Mouse (Mus musculus) liver, embryonic 16.5 days (tissue): ENCODE results near the gene Baiap2l1. TPM values are rescaled to one million over a fixed set of nuclear protein-coding genes. Genes with fewer than 3 reads are reported as not detected.

ENCODE experiments used
- ATAC-seq: fragments of 200-750 bp; cut with Nextera tagmentation; 2 replicates; pipeline ENCODE4 v1.8.0; 2017; ENCODE audit warnings: low read depth, mild to moderate bottlenecking, moderate number of reproducible peaks, moderate library complexity
- H3K27ac ChIP-seq: fragments of 300-500 bp; sonication (generic); 2 replicates; pipeline ENCODE4 v1.5.1; 2014; ENCODE audit warnings: mild to moderate bottlenecking, low read length
- H3K27me3 ChIP-seq: fragments of 300-500 bp; sonication (generic); 2 replicates; pipeline ENCODE4 v1.6.1; 2014; ENCODE audit warnings: low read depth, low read length, mixed read lengths; ENCODE audit not compliant: control insufficient read depth, insufficient read depth
- H3K36me3 ChIP-seq: fragments of 300-500 bp; sonication (generic); 2 replicates; pipeline ENCODE4 v1.6.1; 2014; ENCODE audit warnings: mild to moderate bottlenecking; ENCODE audit not compliant: control insufficient read depth, insufficient read depth
- H3K4me1 ChIP-seq: fragments of 300-500 bp; sonication (generic); 2 replicates; pipeline ENCODE4 v1.6.1; 2014; ENCODE audit warnings: low read depth, low read length, mixed read lengths; ENCODE audit not compliant: control insufficient read depth
- H3K4me2 ChIP-seq: fragments of 300-500 bp; sonication (generic); 2 replicates; pipeline ENCODE4 v1.6.1; 2014; ENCODE audit warnings: low read depth, low read length, mixed read lengths
- H3K4me3 ChIP-seq: fragments of 300-500 bp; sonication (generic); 2 replicates; pipeline ENCODE4 v1.5.1; 2014; ENCODE audit warnings: low read depth, mild to moderate bottlenecking, low read length
- H3K9ac ChIP-seq: fragments of 300-500 bp; sonication (generic); 2 replicates; pipeline ENCODE4 v1.6.1; 2014; ENCODE audit warnings: low read depth, low read length
- H3K9me3 ChIP-seq: fragments of 300-500 bp; sonication (generic); replicated peaks from 2 replicates; pipeline ENCODE4 v1.6.1; 2016; ENCODE audit warnings: low read length; ENCODE audit not compliant: control insufficient read depth
- WGBS: fragments of 180-500 bp; shearing (Covaris S2); extraction: QIAGEN DNeasy Blood & Tissue Kit; methylation state at CpG from one replicate; pipeline ENCODE4 v1.1.7; 2014; ENCODE audit not compliant: insufficient replicate concordance; 5-methylcytosine and 5-hydroxymethylcytosine counted together
- polyA plus RNA-seq: library from polyadenylated mRNA; unstranded; fragments of >200 nt; fragmentation: Nextera tagmentation; extraction: Ambion mirVana; gene quantifications from 2 replicates; pipeline ENCODE4 v1.2.1, GENCODE M21; 2015

Gene Baiap2l1
- polyA plus RNA-seq, 1 experiment from 2014 or later = 9.0 TPM

GRCm38 (mm10) chr5:144271118-144271517 is 86.8 kb downstream of the Baiap2l1 start:
- no peak overlapping the region for H3K4me3 ChIP-seq
- ATAC-seq = no peak
- no peaks in the 10 kb centered on the region for H3K27me3 ChIP-seq
- H3K4me2 ChIP-seq = no peak overlapping the region
- H3K36me3 ChIP-seq = no peaks in the 10 kb centered on the region
- WGBS = 35% methylated on average over 3 of the region's 3 CpGs
- H3K9ac ChIP-seq = no peak overlapping the region
- H3K4me1 ChIP-seq = peaks cover 6% of the 10 kb centered on the region
- no peak overlapping the region for H3K27ac ChIP-seq
- H3K9me3 ChIP-seq = no peaks in the 10 kb centered on the region

- Histone ChIP-seq H3K27me3 (no peaks in the 10 kb centered on the region), H3K9me3 (no peaks in the 10 kb centered on the region), H3K4me2 (no peak overlapping the region), H3K36me3 (no peaks in the 10 kb centered on the region), H3K9ac (no peak overlapping the region), H3K4me3 (no peak overlapping the region), H3K27ac (no peak overlapping the region), H3K4me1 (peaks cover 6% of the 10 kb centered on the region)
- WGBS = 57% methylated on average over 8 of the region's 8 CpGs
- no peak for ATAC-seq
Observed at GRCm38 (mm10) chr5:144270420-144270819, 87.5 kb downstream of the Baiap2l1 start.

- Histone ChIP-seq H3K36me3 (0 out of 2 replicates have a peak, but pooled peaks cover 2% of the 10 kb centered on the region), H3K27me3 (no peaks in the 10 kb centered on the region), H3K27ac (no peak overlapping the region), H3K4me2 (no peak overlapping the region), H3K9me3 (no peaks in the 10 kb centered on the region), H3K4me1 (peaks cover 6% of the 10 kb centered on the region), H3K9ac (no peak overlapping the region), H3K4me3 (no peak overlapping the region)
- WGBS = 77% methylated on average over 7 of the region's 7 CpGs
- ATAC-seq = no peak
Observed at GRCm38 (mm10) chr5:144269926-144270325, 88.0 kb downstream of the Baiap2l1 start.

- H3K4me1 ChIP-seq = peaks cover 6% of the 10 kb centered on the region
Observed at GRCm38 (mm10) chr5:144267535-144268241, 90.2 kb downstream of the Baiap2l1 start.

GRCm38 (mm10) chr5:144263496-144263895 is 94.4 kb downstream of the Baiap2l1 start:
- 78% methylated on average over 13 of the region's 13 CpGs for WGBS
- ATAC-seq = no peak
- H3K4me3 ChIP-seq = no peak overlapping the region
- no peaks in the 10 kb centered on the region for H3K27me3 ChIP-seq
- no peaks in the 10 kb centered on the region; the same call in 1 of the 2 replicates for H3K4me1 ChIP-seq
- H3K9ac ChIP-seq = no peak overlapping the region
- H3K4me2 ChIP-seq = no peak overlapping the region
- 0 out of 2 replicates have a peak, but pooled peaks cover 2% of the 10 kb centered on the region for H3K36me3 ChIP-seq
- no peak overlapping the region for H3K27ac ChIP-seq
- H3K9me3 ChIP-seq = no peaks in the 10 kb centered on the region

More at GRCm38 (mm10) chr5:144267535-144268241, 90.2 kb downstream of the Baiap2l1 start:
- H3K9ac ChIP-seq = no peak overlapping the region
- no peak overlapping the region for H3K4me2 ChIP-seq
- H3K9me3 ChIP-seq = no peaks in the 10 kb centered on the region
- 69% methylated on average over 8 of the region's 8 CpGs for WGBS
- no peak for ATAC-seq
- H3K36me3 ChIP-seq = 0 out of 2 replicates have a peak, but pooled peaks cover 2% of the 10 kb centered on the region
- H3K4me3 ChIP-seq = no peak overlapping the region
- no peaks in the 10 kb centered on the region for H3K27me3 ChIP-seq
- no peak overlapping the region for H3K27ac ChIP-seq

- H3K9ac ChIP-seq = no peak overlapping the region
- 75% methylated on average over 9 of the region's 9 CpGs for WGBS
- H3K27ac ChIP-seq = no peak overlapping the region
- no peak overlapping the region for H3K4me2 ChIP-seq
- no peaks in the 10 kb centered on the region for H3K27me3 ChIP-seq
- H3K36me3 ChIP-seq = 0 out of 2 replicates have a peak, but pooled peaks cover 2% of the 10 kb centered on the region
- H3K4me1 ChIP-seq = peaks cover 3% of the 10 kb centered on the region
- no peaks in the 10 kb centered on the region for H3K9me3 ChIP-seq
- ATAC-seq = no peak
- no peak overlapping the region for H3K4me3 ChIP-seq
Observed at GRCm38 (mm10) chr5:144263082-144263481, 94.8 kb downstream of the Baiap2l1 start.

- H3K4me2 ChIP-seq = no peak overlapping the region
- H3K4me3 ChIP-seq = no peak overlapping the region
- no peak overlapping the region for H3K9ac ChIP-seq
- no peak for ATAC-seq
- H3K27me3 ChIP-seq = no peaks in the 10 kb centered on the region
- WGBS = 76% methylated on average over 5 of the region's 5 CpGs
- peaks cover 16% of the 10 kb centered on the region for H3K4me1 ChIP-seq
- 0 out of 2 replicates have a peak, but pooled peaks cover 2% of the 10 kb centered on the region for H3K36me3 ChIP-seq
- H3K9me3 ChIP-seq = no peaks in the 10 kb centered on the region
- H3K27ac ChIP-seq = no peak overlapping the region
Observed at GRCm38 (mm10) chr5:144261829-144262228, 96.1 kb downstream of the Baiap2l1 start.

GRCm38 (mm10) chr5:144261309-144261708 is 96.6 kb downstream of the Baiap2l1 start:
- Histone ChIP-seq H3K9ac (no peak overlapping the region), H3K4me3 (no peak overlapping the region), H3K9me3 (no peaks in the 10 kb centered on the region), H3K4me1 (peaks cover 21% of the 10 kb centered on the region), H3K27me3 (peaks cover under 1% of the 10 kb centered on the region; the same call in 1 of the 2 replicates), H3K27ac (no peak overlapping the region), H3K36me3 (0 out of 2 replicates have a peak, but pooled peaks cover 2% of the 10 kb centered on the region), H3K4me2 (no peak overlapping the region)
- 72% methylated on average over 9 of the region's 9 CpGs for WGBS
- no peak for ATAC-seq

GRCm38 (mm10) chr5:144260464-144260863 is 97.4 kb downstream of the Baiap2l1 start:
- Histone ChIP-seq H3K4me3 (no peak overlapping the region), H3K4me1 (peaks cover 28% of the 10 kb centered on the region), H3K36me3 (0 out of 2 replicates have a peak, but pooled peaks cover 2% of the 10 kb centered on the region), H3K27me3 (peaks cover 6% of the 10 kb centered on the region; the same call in 1 of the 2 replicates), H3K27ac (no peak overlapping the region), H3K9ac (no peak overlapping the region), H3K4me2 (no peak overlapping the region), H3K9me3 (no peaks in the 10 kb centered on the region)
- no peak for ATAC-seq
- 72% methylated on average over 8 of the region's 8 CpGs for WGBS
